Mouse (Mus musculus): ENCODE measurements around the gene Dars. TPM values are rescaled to one million over a fixed set of nuclear protein-coding genes. Genes with fewer than 3 reads are reported as not detected.

The Dars gene
- polyA plus RNA-seq (2015; fragmentation: Nextera tagmentation; extraction: Ambion mirVana), result 159 and 162 TPM in 2 replicates

DNA sequence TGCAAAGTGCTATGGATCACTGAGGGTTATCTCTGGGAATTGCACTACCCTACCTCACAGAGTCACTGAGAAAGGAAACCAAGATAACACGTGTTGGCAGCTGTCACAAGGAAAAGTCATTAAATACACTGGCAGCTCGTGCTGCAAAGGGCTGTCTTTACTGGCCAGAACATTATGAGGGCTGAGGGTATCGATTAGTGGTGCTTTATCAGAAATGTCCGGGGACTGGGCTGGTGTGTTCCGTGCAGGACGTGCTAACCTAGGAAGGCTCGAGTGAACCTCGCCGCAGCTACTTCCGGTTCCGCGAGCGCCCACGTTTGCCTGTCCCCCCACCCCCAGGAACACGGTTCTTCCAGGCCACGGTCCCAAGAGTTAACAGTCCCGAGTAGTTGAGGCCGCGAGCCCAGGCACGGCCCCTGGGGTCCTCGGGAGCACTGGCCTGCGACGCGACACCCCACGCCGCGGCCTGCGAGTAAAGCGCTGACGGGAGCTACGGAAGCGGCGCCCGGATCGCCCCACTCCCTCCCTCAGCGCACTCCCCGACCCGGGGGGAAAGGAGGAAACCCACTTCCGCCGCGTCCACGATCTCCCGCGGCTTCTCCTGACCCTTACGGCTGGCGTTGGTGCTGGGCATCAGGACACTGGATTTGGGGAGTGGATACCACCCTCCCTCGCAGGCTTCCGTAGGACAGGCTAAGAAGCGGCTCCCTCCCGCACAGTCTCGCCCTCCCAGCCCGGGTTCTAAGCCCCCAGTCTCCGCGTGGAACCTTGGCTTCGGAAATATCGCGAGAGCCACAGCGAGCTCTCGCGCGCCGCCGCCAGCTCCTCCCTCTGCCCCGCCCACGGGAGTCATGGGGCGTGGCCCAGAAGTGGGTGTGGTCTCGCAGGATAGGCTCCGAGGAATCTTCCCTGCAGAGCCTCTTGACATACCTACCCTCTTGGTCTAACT, at the start of gene Dars:
Gene Dars (minus strand): TSS at position 785 of the 949 bp plus-strand sequence.
- Histone ChIP-seq H3K27me3 (no peaks in the 10 kb centered on the region), H3K4me2 (peak within 1 kb of the TSS; percentile 75), H3K9ac (peak within 1 kb of the TSS; percentile 93), H3K4me1 (replicated peaks) (peaks cover 6% of the 10 kb centered on the region), H3K36me3 (peaks cover 18% of the 10 kb centered on the region), H3K9me3 (no peaks in the 10 kb centered on the region), H3K4me3 (peak within 1 kb of the TSS; percentile 86), H3K27ac (replicated peaks) (peak within 1 kb of the TSS; percentile 94)
- ATAC-seq (ENCODE audit: low read depth), result peak; percentile 94
- WGBS, result under 1% methylated on average over 68 of the region's 68 CpGs

DNA sequence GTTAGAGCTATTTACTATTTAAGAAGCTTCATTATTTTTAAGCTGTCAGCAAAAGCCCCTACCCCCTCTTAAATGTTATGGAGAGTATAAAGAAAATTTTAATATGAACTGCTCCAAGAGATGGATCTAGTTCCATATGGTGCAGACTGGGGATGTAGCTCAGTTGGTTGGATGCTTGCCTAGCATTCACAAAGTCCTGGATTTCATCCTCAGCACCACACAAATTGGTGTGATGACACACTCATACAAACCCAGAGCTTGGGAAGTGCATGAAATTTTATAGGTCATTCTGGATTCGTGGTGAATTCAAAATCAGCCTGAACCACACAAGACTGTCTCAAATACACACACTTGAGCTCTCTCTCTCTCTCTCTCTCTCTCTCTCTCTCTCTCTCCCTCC, 49.7 kb upstream of the Dars start:
- no peak for ATAC-seq (ENCODE audit: low read depth)
- H3K27ac ChIP-seq (replicated peaks), result no peak overlapping the region
- 59% methylated on average over 1 of the region's 1 CpGs for WGBS
- peaks cover 2% of the 10 kb centered on the region for H3K4me1 ChIP-seq (replicated peaks)
- H3K4me2 ChIP-seq, result no peak overlapping the region
- H3K36me3 ChIP-seq, result no peaks in the 10 kb centered on the region
- no peaks in the 10 kb centered on the region for H3K27me3 ChIP-seq
- no peaks in the 10 kb centered on the region for H3K9me3 ChIP-seq
- no peak overlapping the region for H3K4me3 ChIP-seq
- no peak overlapping the region for H3K9ac ChIP-seq

GRCm38 (mm10) chr1:128463478-128463877, 46.3 kb upstream of the Dars start:
- H3K9ac ChIP-seq, result no peak overlapping the region
- H3K36me3 ChIP-seq, result no peaks in the 10 kb centered on the region
- H3K27ac ChIP-seq (replicated peaks), result no peak overlapping the region
- no peak overlapping the region for H3K4me3 ChIP-seq
- no peaks in the 10 kb centered on the region for H3K27me3 ChIP-seq
- ATAC-seq (ENCODE audit: low read depth), result no peak
- WGBS, result 89% methylated on average over 5 of the region's 5 CpGs
- peaks cover 8% of the 10 kb centered on the region; the same call in 1 of the 2 replicates for H3K4me1 ChIP-seq (replicated peaks)
- no peak overlapping the region for H3K4me2 ChIP-seq
- no peaks in the 10 kb centered on the region for H3K9me3 ChIP-seq

- 81% methylated on average over 3 of the region's 3 CpGs for WGBS
- ATAC-seq (ENCODE audit: low read depth), result no peak
- no peak overlapping the region for H3K27ac ChIP-seq (replicated peaks)
These were observed 45.2 kb upstream of the Dars start for GRCm38 (mm10) chr1:128462389-128462788.

GRCm38 (mm10) chr1:128460780-128461179, 43.6 kb upstream of the Dars start:
- peaks cover 22% of the 10 kb centered on the region for H3K4me1 ChIP-seq (replicated peaks)
- H3K9ac ChIP-seq, result no peak overlapping the region
- no peak overlapping the region for H3K4me3 ChIP-seq
- no peak for ATAC-seq (ENCODE audit: low read depth)
- H3K9me3 ChIP-seq, result no peaks in the 10 kb centered on the region
- no peak overlapping the region for H3K27ac ChIP-seq (replicated peaks)
- no peaks in the 10 kb centered on the region for H3K27me3 ChIP-seq
- no peaks in the 10 kb centered on the region for H3K36me3 ChIP-seq
- WGBS, result 66% methylated on average over 6 of the region's 6 CpGs
- H3K4me2 ChIP-seq, result no peak overlapping the region

More at GRCm38 (mm10) chr1:128462389-128462788, 45.2 kb upstream of the Dars start:
- no peaks in the 10 kb centered on the region for H3K9me3 ChIP-seq
- H3K4me1 ChIP-seq (replicated peaks), result peaks cover 11% of the 10 kb centered on the region
- H3K27me3 ChIP-seq, result no peaks in the 10 kb centered on the region
- H3K4me3 ChIP-seq, result no peak overlapping the region
- H3K4me2 ChIP-seq, result no peak overlapping the region
- H3K36me3 ChIP-seq, result no peaks in the 10 kb centered on the region
- no peak overlapping the region for H3K9ac ChIP-seq

GRCm38 (mm10) chr1:128459439-128459838, 42.3 kb upstream of the Dars start:
- Histone ChIP-seq H3K27me3 (no peaks in the 10 kb centered on the region), H3K4me2 (no peak overlapping the region), H3K4me3 (no peak overlapping the region), H3K9ac (no peak overlapping the region), H3K36me3 (no peaks in the 10 kb centered on the region), H3K9me3 (no peaks in the 10 kb centered on the region), H3K4me1 (replicated peaks) (peaks cover 22% of the 10 kb centered on the region), H3K27ac (replicated peaks) (no peak overlapping the region)
- WGBS, result 55% methylated on average over 1 of the region's 1 CpGs
- ATAC-seq (ENCODE audit: low read depth), result no peak

- H3K27me3 ChIP-seq, result no peaks in the 10 kb centered on the region
- H3K4me1 ChIP-seq (replicated peaks), result peaks cover 22% of the 10 kb centered on the region
- no peak for ATAC-seq (ENCODE audit: low read depth)
- H3K4me3 ChIP-seq, result no peak overlapping the region
- no peak overlapping the region for H3K27ac ChIP-seq (replicated peaks)
- H3K9me3 ChIP-seq, result no peaks in the 10 kb centered on the region
- H3K36me3 ChIP-seq, result no peaks in the 10 kb centered on the region
- 79% methylated on average over 3 of the region's 3 CpGs for WGBS
- no peak overlapping the region for H3K4me2 ChIP-seq
- H3K9ac ChIP-seq, result no peak overlapping the region
These were observed 41.8 kb upstream of the Dars start for GRCm38 (mm10) chr1:128459011-128459410.

DNA sequence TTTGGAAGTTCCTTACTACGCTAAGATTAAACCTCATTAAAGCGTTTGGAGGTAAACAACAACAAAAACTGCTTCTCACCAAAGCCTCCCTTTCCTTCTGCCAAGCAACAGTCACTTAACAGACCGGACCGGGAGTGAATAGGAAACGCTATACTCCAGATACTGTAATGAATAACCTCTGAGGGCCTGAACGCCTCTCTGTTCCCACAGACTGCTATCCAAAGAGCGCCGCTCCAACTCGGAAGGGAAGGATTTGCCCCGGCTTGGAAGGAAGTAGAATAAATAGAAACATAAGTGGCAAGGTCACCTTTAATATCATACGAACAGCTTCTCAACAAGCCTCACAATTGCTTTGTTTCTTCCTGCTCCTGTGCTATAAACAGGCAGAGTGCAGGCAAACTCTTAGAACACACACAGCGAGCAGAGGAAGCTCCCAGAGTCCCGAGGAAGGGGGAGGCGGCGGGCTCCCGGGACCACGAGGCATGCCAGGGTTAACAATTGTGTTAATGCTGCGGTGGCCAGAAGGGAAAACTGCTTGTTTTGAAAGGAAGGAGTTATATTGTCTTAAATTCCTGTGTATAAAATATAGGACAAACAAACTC, 39.8 kb upstream of the Dars start:
- peaks cover 22% of the 10 kb centered on the region for H3K4me1 ChIP-seq (replicated peaks)
- ATAC-seq (ENCODE audit: low read depth), result no peak
- no peak overlapping the region for H3K4me3 ChIP-seq
- H3K27ac ChIP-seq (replicated peaks), result no peak overlapping the region
- 37% methylated on average over 18 of the region's 18 CpGs for WGBS
- H3K27me3 ChIP-seq, result no peaks in the 10 kb centered on the region
- H3K9ac ChIP-seq, result peak overlapping the region; percentile 45; the same call in 1 of the 2 replicates
- no peaks in the 10 kb centered on the region for H3K9me3 ChIP-seq
- H3K4me2 ChIP-seq, result peak overlapping the region; percentile 39; the same call in 1 of the 2 replicates
- no peaks in the 10 kb centered on the region for H3K36me3 ChIP-seq

DNA sequence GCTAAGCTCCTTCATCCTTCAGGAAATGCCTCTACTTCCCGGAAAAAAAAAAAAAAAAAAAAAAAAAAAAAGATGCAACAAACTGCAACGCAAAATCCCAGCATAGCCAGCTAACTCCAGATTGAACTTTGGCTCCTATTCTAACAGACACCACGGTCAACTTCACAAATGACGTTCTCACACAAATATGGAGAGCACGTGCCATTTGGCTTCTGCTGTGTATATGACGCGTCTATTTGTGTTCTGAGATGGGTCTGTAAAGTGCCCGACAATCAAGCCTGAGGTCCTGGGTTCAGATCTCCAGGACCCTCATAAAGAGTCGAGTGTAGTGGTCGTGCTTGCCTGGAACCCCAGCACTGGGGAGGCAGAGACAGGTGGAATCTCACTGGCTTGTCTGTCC, 39.1 kb upstream of the Dars start:
- WGBS, result 90% methylated on average over 10 of the region's 10 CpGs
- Histone ChIP-seq H3K4me2 (no peak overlapping the region), H3K27ac (replicated peaks) (no peak overlapping the region), H3K9ac (no peak overlapping the region), H3K27me3 (no peaks in the 10 kb centered on the region), H3K4me3 (no peak overlapping the region), H3K9me3 (no peaks in the 10 kb centered on the region), H3K4me1 (replicated peaks) (peaks cover 22% of the 10 kb centered on the region), H3K36me3 (no peaks in the 10 kb centered on the region)
- ATAC-seq (ENCODE audit: low read depth), result no peak

DNA sequence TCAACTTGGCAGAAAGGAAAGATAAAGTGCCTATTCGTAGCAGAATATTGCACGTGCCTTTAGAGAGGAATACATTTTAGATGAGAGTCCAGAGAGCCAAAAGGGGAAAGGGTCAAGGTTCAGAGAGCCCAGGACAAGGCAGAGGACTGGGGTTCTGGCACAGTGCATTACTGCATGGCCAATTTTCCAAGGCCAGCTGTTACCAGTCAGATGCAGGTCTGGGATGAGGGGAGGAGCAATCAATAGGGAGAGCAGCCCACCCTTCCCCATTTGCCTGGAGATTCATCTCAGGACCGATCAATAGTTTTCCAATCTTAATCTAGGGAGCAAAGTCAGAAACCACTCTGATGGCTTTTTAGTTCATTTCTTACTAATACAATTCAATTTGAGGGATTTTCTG, 35.0 kb upstream of the Dars start:
- H3K27me3 ChIP-seq, result no peaks in the 10 kb centered on the region
- no peaks in the 10 kb centered on the region for H3K36me3 ChIP-seq
- no peaks in the 10 kb centered on the region for H3K9me3 ChIP-seq
- H3K4me2 ChIP-seq, result no peak overlapping the region
- 83% methylated on average over 3 of the region's 3 CpGs for WGBS
- H3K4me3 ChIP-seq, result no peak overlapping the region
- H3K9ac ChIP-seq, result no peak overlapping the region
- H3K27ac ChIP-seq (replicated peaks), result no peak overlapping the region
- H3K4me1 ChIP-seq (replicated peaks), result peaks cover 10% of the 10 kb centered on the region
- no peak for ATAC-seq (ENCODE audit: low read depth)

GRCm38 (mm10) chr1:128451183-128451582, 34.0 kb upstream of the Dars start:
- H3K4me3 ChIP-seq, result no peak overlapping the region
- H3K4me2 ChIP-seq, result no peak overlapping the region
- no peaks in the 10 kb centered on the region for H3K4me1 ChIP-seq (replicated peaks)
- no peaks in the 10 kb centered on the region for H3K36me3 ChIP-seq
- H3K9ac ChIP-seq, result no peak overlapping the region
- no peak overlapping the region for H3K27ac ChIP-seq (replicated peaks)
- H3K9me3 ChIP-seq, result no peaks in the 10 kb centered on the region
- WGBS, result 64% methylated on average over 4 of the region's 4 CpGs
- no peak for ATAC-seq (ENCODE audit: low read depth)
- H3K27me3 ChIP-seq, result no peaks in the 10 kb centered on the region

DNA sequence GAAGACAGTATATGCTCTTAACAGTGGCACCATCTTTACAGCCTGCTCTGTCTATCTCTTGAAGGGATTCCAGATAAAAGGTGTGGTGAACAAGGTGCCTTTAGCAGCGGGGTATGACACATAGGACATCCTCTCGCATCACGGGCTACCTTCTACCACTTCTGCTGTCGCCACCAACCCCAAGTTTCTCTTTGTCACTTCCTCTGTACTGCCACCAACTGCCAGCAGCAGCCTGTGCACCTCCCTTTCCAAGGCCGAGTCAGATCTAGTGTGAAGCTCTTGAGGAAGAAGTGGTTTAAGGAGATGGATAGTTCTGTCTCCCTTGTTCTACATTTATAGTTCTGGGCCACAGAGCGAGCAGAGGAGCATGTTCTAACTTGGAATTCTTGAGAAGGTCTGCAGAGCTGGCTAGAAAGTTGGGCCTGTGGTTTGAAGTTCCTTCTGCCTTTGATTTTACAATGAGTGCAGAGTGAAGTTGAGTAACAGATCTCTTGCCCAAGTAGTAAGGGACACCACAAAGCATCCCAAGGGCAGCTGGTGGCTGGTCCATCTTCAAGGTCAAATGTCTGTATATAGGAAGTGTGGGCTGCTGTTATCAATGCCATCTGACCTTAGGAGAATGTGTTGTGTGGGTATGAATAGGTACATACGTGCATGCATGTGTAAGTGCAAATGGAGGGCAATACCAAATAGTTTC, 30.2 kb upstream of the Dars start:
- H3K9ac ChIP-seq, result no peak overlapping the region
- H3K4me1 ChIP-seq (replicated peaks), result no peaks in the 10 kb centered on the region
- 85% methylated on average over 7 of the region's 7 CpGs for WGBS
- no peaks in the 10 kb centered on the region for H3K9me3 ChIP-seq
- no peaks in the 10 kb centered on the region for H3K27me3 ChIP-seq
- H3K4me2 ChIP-seq, result no peak overlapping the region
- H3K36me3 ChIP-seq, result no peaks in the 10 kb centered on the region
- ATAC-seq (ENCODE audit: low read depth), result no peak
- H3K27ac ChIP-seq (replicated peaks), result no peak overlapping the region
- no peak overlapping the region for H3K4me3 ChIP-seq
